Mouse (Mus musculus): ENCODE data around the gene 2010003K11Rik. TPM values are rescaled to one million over a fixed set of nuclear protein-coding genes. Genes with fewer than 3 reads are reported as not detected.

Gene 2010003K11Rik
- total RNA-seq (2021) = not detected
- long read RNA-seq, experiment 1 = 0 reads
- long read RNA-seq, experiment 2 = 0 reads

- DNase-seq = no peak
- intact Hi-C loops (cut with DNase I; ENCODE audit: low total_unique reads) = loop anchor here (5.0 kb wide), 2 partner anchors 129 to 244 kb away; partner anchors contain the start of gene Rce1
Measured at GRCm38 (mm10) chr19:4498062-4498933, at the start of gene 2010003K11Rik. 2010003K11Rik (minus strand) TSS chr19:4498583.

- intact Hi-C loops (cut with DNase I; ENCODE audit: low total_unique reads) = no loop called here
- DNase-seq = no peak
Measured at GRCm38 (mm10) chr19:4547801-4548200, 49.4 kb upstream of the 2010003K11Rik start.

GRCm38 (mm10) chr19:4545841-4546240 lies 47.5 kb upstream of the 2010003K11Rik start:
- DNase-seq = no peak
- intact Hi-C loops (cut with DNase I; ENCODE audit: low total_unique reads) = no loop called here

GRCm38 (mm10) chr19:4545091-4545490 lies 46.7 kb upstream of the 2010003K11Rik start:
- intact Hi-C loops (cut with DNase I; ENCODE audit: low total_unique reads) = no loop called here
- DNase-seq = no peak

- no peak for DNase-seq
- intact Hi-C loops (cut with DNase I; ENCODE audit: low total_unique reads) = no loop called here
Measured at GRCm38 (mm10) chr19:4542081-4542480, 43.7 kb upstream of the 2010003K11Rik start.

- no peak for DNase-seq
- intact Hi-C loops (cut with DNase I; ENCODE audit: low total_unique reads) = no loop called here
Measured at GRCm38 (mm10) chr19:4540992-4541391, 42.6 kb upstream of the 2010003K11Rik start.

GRCm38 (mm10) chr19:4540263-4540662 lies 41.9 kb upstream of the 2010003K11Rik start:
- DNase-seq = no peak
- intact Hi-C loops (cut with DNase I; ENCODE audit: low total_unique reads) = no loop called here

GRCm38 (mm10) chr19:4536606-4537005 lies 38.2 kb upstream of the 2010003K11Rik start:
- intact Hi-C loops (cut with DNase I; ENCODE audit: low total_unique reads) = no loop called here
- DNase-seq = no peak

- DNase-seq = no peak
- intact Hi-C loops (cut with DNase I; ENCODE audit: low total_unique reads) = no loop called here
Measured at GRCm38 (mm10) chr19:4535922-4536321, 37.5 kb upstream of the 2010003K11Rik start.

GRCm38 (mm10) chr19:4534646-4535045 lies 36.3 kb upstream of the 2010003K11Rik start:
- no peak for DNase-seq
- intact Hi-C loops (cut with DNase I; ENCODE audit: low total_unique reads) = no loop called here

GRCm38 (mm10) chr19:4521426-4522050 lies 23.2 kb upstream of the 2010003K11Rik start:
- intact Hi-C loops (cut with DNase I; ENCODE audit: low total_unique reads) = no loop called here
- DNase-seq = no peak

- no peak for DNase-seq
- intact Hi-C loops (cut with DNase I; ENCODE audit: low total_unique reads) = no loop called here
Measured at GRCm38 (mm10) chr19:4517483-4517882, 19.1 kb upstream of the 2010003K11Rik start.

- DNase-seq = no peak
- intact Hi-C loops (cut with DNase I; ENCODE audit: low total_unique reads) = no loop called here
Measured at GRCm38 (mm10) chr19:4516288-4516687, 17.9 kb upstream of the 2010003K11Rik start.

- DNase-seq = no peak
- intact Hi-C loops (cut with DNase I; ENCODE audit: low total_unique reads) = no loop called here
Measured at GRCm38 (mm10) chr19:4515746-4516145, 17.4 kb upstream of the 2010003K11Rik start.

- intact Hi-C loops (cut with DNase I; ENCODE audit: low total_unique reads) = no loop called here
- DNase-seq = no peak
Measured at GRCm38 (mm10) chr19:4513236-4513858, 15.0 kb upstream of the 2010003K11Rik start.

- DNase-seq = no peak
- intact Hi-C loops (cut with DNase I; ENCODE audit: low total_unique reads) = no loop called here
Measured at GRCm38 (mm10) chr19:4511116-4511841, 12.9 kb upstream of the 2010003K11Rik start.

- intact Hi-C loops (cut with DNase I; ENCODE audit: low total_unique reads) = no loop called here
Measured at GRCm38 (mm10) chr19:4509986-4510963, 11.9 kb upstream of the 2010003K11Rik start, which contains the start of gene Pcx. Pcx (plus strand) TSS chr19:4510472.

GRCm38 (mm10) chr19:4507746-4508145 lies 9.4 kb upstream of the 2010003K11Rik start:
- intact Hi-C loops (cut with DNase I; ENCODE audit: low total_unique reads) = no loop called here

More at GRCm38 (mm10) chr19:4509986-4510963, 11.9 kb upstream of the 2010003K11Rik start, which contains the start of gene Pcx:
- DNase-seq = peak; percentile 99

More at GRCm38 (mm10) chr19:4507746-4508145, 9.4 kb upstream of the 2010003K11Rik start:
- DNase-seq = no peak
